ENCODE assay signal across 8 mouse cellular contexts in the genomic region with DNA sequence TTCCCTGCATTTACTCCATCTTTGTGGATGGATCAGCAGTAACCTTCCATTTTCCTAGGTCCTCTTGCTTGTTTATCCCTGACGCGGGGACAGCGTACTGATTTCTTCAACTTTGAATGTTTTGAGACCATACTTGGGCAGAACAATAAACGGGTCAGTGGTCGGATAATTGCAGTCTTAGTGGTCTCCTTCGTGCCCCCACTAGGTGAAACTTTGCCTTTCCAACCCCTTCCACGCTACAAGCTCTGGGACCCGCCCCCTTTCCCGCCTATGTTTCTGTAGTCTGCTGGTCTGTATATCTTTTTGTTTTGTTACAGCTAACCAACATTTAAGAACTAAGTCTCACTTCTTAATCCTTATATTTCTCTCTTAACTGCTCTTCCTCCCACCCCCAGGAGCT. TPM values are rescaled to one million over a fixed set of nuclear protein-coding genes. Genes with fewer than 3 reads are reported as not detected.
DNase-seq lines count a peak whose midpoint lies in the region; ATAC-seq and TF ChIP-seq lines count a peak whose summit lies in the region.

No protein-coding gene starts in this region.

- no peaks in the 10 kb centered on the region for H3K4me1 ChIP-seq in heart, embryonic 12.5 days (replicated peaks)
- no peaks in the 10 kb centered on the region for H3K4me1 ChIP-seq in bone marrow, adult 2 months (ENCODE audit: control insufficient read depth, insufficient read depth, low read length)
- H3K4me1 ChIP-seq in neural tube, embryonic 12.5 days: no peaks in the 10 kb centered on the region

- peak overlapping the region; percentile 71 for H3K4me2 ChIP-seq in heart, embryonic 12.5 days
- H3K4me2 ChIP-seq in neural tube, embryonic 12.5 days (replicated peaks): peak overlapping the region; percentile 67

- H3K4me3 ChIP-seq in heart, embryonic 12.5 days: peak overlapping the region; percentile 69
- peak overlapping the region; percentile 95 for H3K4me3 ChIP-seq in bone marrow, adult 2 months (replicated peaks; ENCODE audit: control insufficient read depth, low read depth, low read length)
- H3K4me3 ChIP-seq in neural tube, embryonic 12.5 days: peak overlapping the region; percentile 50

- TF ChIP-seq POLR2A in bone marrow, adult 2 months (IDR thresholded peaks at IDR 0.05; ENCODE audit: borderline replicate concordance, control insufficient read depth, low read depth, low read length): no peak

- 0 out of 2 replicates have a peak, but pooled peaks cover 4% of the 10 kb centered on the region for H3K9me3 ChIP-seq in heart, embryonic 12.5 days (replicated peaks)
- no peaks in the 10 kb centered on the region for H3K9me3 ChIP-seq in neural tube, embryonic 12.5 days

- H3K9ac ChIP-seq in heart, embryonic 12.5 days: peak overlapping the region; percentile 83
- peak overlapping the region; percentile 64 for H3K9ac ChIP-seq in neural tube, embryonic 12.5 days

- no peak for ATAC-seq in heart, embryonic 12.5 days (ENCODE audit: insufficient number of reproducible peaks, low FRiP score)
- ATAC-seq in neural tube, embryonic 12.5 days (ENCODE audit: low FRiP score, low read depth): no peak
- ATAC-seq in inflammation-experienced regulatory T-cells, adult 6 months: no peak

- no peaks in the 10 kb centered on the region for H3K36me3 ChIP-seq in heart, embryonic 12.5 days
- H3K36me3 ChIP-seq in neural tube, embryonic 12.5 days: no peaks in the 10 kb centered on the region

- H3K27me3 ChIP-seq in heart, embryonic 12.5 days (replicated peaks): no peaks in the 10 kb centered on the region
- no peaks in the 10 kb centered on the region for H3K27me3 ChIP-seq in neural tube, embryonic 12.5 days (replicated peaks)

- peak overlapping the region; percentile 98; the same call in 1 of the 2 replicates for H3K27ac ChIP-seq in heart, embryonic 12.5 days (ENCODE audit: poor library complexity, severe bottlenecking)
- H3K27ac ChIP-seq in bone marrow, adult 2 months (ENCODE audit: control insufficient read depth, insufficient read depth, low read depth, low read length, poor library complexity): no peak overlapping the region
- no peak overlapping the region for H3K27ac ChIP-seq in neural tube, embryonic 12.5 days

- DNase-seq in heart, postnatal 4 days: no peak
- DNase-seq in 3134 (ENCODE audit: extremely low read depth, insufficient read length, low spot score): peak; percentile 1
- DNase-seq in induced T-regulatory cell, adult 2 months (ENCODE audit: low read depth): peak; percentile 31
- DNase-seq in ovary, postnatal 14 days (ENCODE audit: low spot score): no peak

- 18% methylated on average over 9 of the region's 9 CpGs for WGBS in heart, embryonic 12.5 days
- WGBS in bone marrow, adult 2 months: 9% methylated on average over 9 of the region's 9 CpGs
- WGBS in neural tube, embryonic 12.5 days: 20% methylated on average over 9 of the region's 9 CpGs

- no peak for TF ChIP-seq CTCF in bone marrow, adult 2 months (IDR thresholded peaks at IDR 0.05; ENCODE audit: control insufficient read depth, insufficient read depth, low read length)

RNA-seq across cellular contexts. Expression of gene Huwe1, which starts 3.8 kb away (rescaled TPM):
- polyA plus RNA-seq in heart, embryonic 12.5 days (2016; fragmentation: Nextera tagmentation; extraction: Ambion mirVana): 41.9 and 47.5 TPM in 2 replicates
- 100 to 1,000 TPM; 180 to 187 TPM for total RNA-seq in heart, postnatal 4 days (2021)
- 38.6 and 63.3 TPM in 2 replicates for polyA plus RNA-seq in bone marrow, adult 2 months (2011; ENCODE audit: insufficient read depth, insufficient read length, low replicate concordance, missing spikeins)
- 64.2 and 74.3 TPM in 2 replicates for polyA plus RNA-seq in neural tube, embryonic 12.5 days (2016; fragmentation: Nextera tagmentation; extraction: Ambion mirVana)
- polyA plus RNA-seq in inflammation-experienced regulatory T-cells, adult 6 months (2017; shearing (Covaris generic)): 10 to 100 TPM; 32.7 to 68.5 (median 67.2) TPM

Comparison
In these comparisons a context has a peak if more than half of its experiments do, and no peak if none do; other contexts are left out.
1. DNase-seq: peak in 3134 (single experiment) and induced T-regulatory cell, adult 2 months (single experiment); none in heart, postnatal 4 days (single experiment) and ovary, postnatal 14 days (single experiment).
2. Peak in every context shown above with its lines, with median percentiles within 50 percentile points of each other: H3K4me3 ChIP-seq.